Mouse (Mus musculus): ENCODE data around the gene Rtl8a.
"Not testable (repeated sequence)": the region's sequence is repeated elsewhere in the genome, so short reads cannot be mapped to it uniquely, and the experiment has no call there.

- TF ChIP-seq CHD2 (IDR thresholded peaks at IDR 0.05; ENCODE audit: low read length); POLR2AphosphoS5 (IDR thresholded peaks at IDR 0.05; ENCODE audit: borderline replicate concordance, low read depth, low read length); CTCF (IDR thresholded peaks at IDR 0.05 in 2 of 3, conservative IDR thresholded peaks at IDR 0.05 in 1 of 3; ENCODE audit: control insufficient read depth in 1 of 3, insufficient read depth in 1 of 3, low read depth in 2 of 3, low read length in 3 of 3, poor library complexity in 1 of 3, severe bottlenecking in 1 of 3); CHD1 (IDR thresholded peaks at IDR 0.05; ENCODE audit: low read depth, low read length); TAL1 (IDR thresholded peaks at IDR 0.05; ENCODE audit: low read length); POLR2A (IDR thresholded peaks at IDR 0.05; ENCODE audit: control insufficient read depth in 1 of 2, insufficient read depth in 1 of 2, low read depth in 1 of 2, low read length in 2 of 2, poor library complexity in 1 of 2); ZC3H11A (IDR thresholded peaks at IDR 0.05; ENCODE audit: low read depth, low read length); MAZ (IDR thresholded peaks at IDR 0.05; ENCODE audit: low read depth, low read length); MXI1 (IDR thresholded peaks at IDR 0.05; ENCODE audit: low read depth, low read length); ZNF384 (IDR thresholded peaks at IDR 0.05; ENCODE audit: low read depth, low read length); MYC (IDR thresholded peaks at IDR 0.05; ENCODE audit: low read depth, low read length); MAFK (IDR thresholded peaks at IDR 0.05; ENCODE audit: borderline replicate concordance, low read depth, low read length); MAX (IDR thresholded peaks at IDR 0.05; ENCODE audit: low read length); RAD21 (IDR thresholded peaks at IDR 0.05; ENCODE audit: low read depth, low read length): not testable (repeated sequence)
These were observed 39.2 kb upstream of the Rtl8a start for GRCm38 (mm10) chrX:53682650-53683049.

Data from MEL (cell line).